Mouse (Mus musculus): ENCODE results near the gene Dpep1. TPM values are rescaled to one million over a fixed set of nuclear protein-coding genes. Genes with fewer than 3 reads are reported as not detected.

Gene Dpep1
- under 1 TPM in 1 of 26 experiments, not detected in 25; 0.76 TPM for total RNA-seq (2018; cell fraction: chromatin; rRNA removed)
- total RNA-seq (2018; cell fraction: cytosol; rRNA removed), result not detected
- not detected for total RNA-seq (2018; cell fraction: nucleus; rRNA removed)
- polyA plus RNA-seq (2018), result not detected in 3 replicates

DNA sequence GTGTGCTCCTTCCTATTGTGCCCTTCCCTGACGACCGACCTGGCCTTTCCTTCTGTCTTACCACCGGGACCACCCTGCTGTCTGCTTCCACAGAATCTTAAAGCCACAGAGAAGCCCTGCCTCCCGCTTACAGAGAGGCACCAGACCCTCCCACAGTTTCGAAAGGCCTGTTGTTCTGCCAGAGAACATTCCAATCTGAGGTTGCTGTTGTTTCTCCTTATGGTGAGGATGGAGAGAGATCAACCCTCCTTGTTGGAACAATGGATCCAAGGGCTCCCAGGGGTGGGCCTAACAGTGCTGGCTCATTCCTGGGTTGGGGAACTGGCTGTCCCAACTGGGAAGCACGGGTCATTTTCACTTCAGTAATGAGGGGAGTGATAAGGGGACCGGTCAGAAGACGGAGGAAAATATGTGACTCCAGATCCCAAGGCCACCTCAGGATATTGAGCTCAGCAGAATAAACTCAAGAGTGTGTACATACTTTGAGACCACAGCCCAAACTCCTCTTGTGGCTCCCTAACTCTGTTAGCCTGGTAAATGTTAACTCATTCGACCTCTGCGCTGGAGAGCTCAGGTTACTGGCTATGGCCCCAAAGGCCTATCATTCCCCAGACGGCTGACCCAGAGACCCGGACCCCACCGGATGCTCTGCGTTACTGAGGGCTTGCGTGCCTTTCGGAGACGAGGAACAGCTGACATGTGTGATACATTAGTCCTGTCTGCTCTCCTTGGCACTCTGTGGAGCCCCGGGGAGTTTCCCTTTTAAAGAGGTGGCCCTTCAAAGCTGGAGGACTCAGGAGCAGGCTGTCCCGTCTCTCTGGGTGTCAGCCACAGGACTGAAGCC lies at the start of gene Dpep1:
Gene Dpep1, plus strand, starts transcription at position 677 of the 844 bp plus-strand sequence.
- Histone ChIP-seq H3K79me2 (ENCODE audit: inconsistent target) (no peaks in the 10 kb centered on the region), H3K36me3 (ENCODE audit: inconsistent target) (no peaks in the 10 kb centered on the region), H3K4me3 (ENCODE audit: inconsistent target) (no peak within 1 kb of the TSS), H3K27ac (no peak within 1 kb of the TSS)
- WGBS (ENCODE audit: missing documents), result 79% methylated on average over 19 of the region's 19 CpGs

DNA sequence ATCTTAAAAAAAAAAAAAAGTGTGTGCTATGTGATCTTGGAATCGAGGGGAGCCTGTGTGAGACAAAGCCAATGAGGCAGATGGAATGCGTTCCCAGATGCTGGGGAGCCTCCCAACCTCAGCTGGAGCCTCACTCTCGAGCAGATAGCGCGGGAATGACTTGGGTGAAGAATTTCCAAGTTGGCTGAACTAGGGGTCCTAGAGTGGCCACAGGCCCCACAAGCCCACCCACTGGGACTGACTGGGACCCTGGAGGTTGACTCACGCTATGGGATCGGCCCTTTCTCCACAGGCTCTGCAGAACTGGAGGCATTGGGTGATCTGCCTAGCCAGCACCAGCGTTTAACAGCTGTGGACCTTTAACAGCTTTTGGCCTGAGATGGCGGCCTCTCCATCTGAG lies 49.8 kb upstream of the Dpep1 start:
- WGBS (ENCODE audit: missing documents), result 91% methylated on average over 9 of the region's 9 CpGs
- H3K27ac ChIP-seq, result no peak overlapping the region
- H3K79me2 ChIP-seq (ENCODE audit: inconsistent target), result no peaks in the 10 kb centered on the region
- no peak overlapping the region for H3K4me3 ChIP-seq (ENCODE audit: inconsistent target)
- no peaks in the 10 kb centered on the region for H3K36me3 ChIP-seq (ENCODE audit: inconsistent target)

DNA sequence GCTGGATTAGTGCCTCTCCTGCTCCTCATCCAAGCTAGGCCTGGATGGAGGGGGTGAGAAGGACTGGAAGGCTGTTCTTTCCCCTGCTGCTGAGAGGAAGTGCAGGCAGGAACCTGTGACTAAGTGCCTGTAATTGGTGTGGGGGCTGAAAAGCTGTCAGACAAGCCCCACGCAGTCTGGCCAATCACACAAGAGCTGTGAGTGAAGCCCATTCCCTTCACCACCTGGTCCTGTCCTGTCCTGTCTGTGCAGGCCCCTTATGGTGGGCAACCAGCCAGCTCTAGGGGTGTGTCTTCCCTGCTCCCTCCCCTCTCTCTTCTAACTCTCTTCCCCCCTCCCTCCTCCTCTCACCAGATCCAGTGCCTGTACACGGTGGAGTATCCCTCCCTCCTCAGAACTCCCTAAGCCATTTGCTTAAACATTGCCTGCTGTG lies 48.4 kb upstream of the Dpep1 start:
- Histone ChIP-seq H3K36me3 (ENCODE audit: inconsistent target) (no peaks in the 10 kb centered on the region), H3K27ac (no peak overlapping the region), H3K79me2 (ENCODE audit: inconsistent target) (no peaks in the 10 kb centered on the region), H3K4me3 (ENCODE audit: inconsistent target) (no peak overlapping the region)
- whole genome bisulfite sequencing (ENCODE audit: missing documents), result 45% methylated on average over 1 of the region's 2 CpGs

DNA sequence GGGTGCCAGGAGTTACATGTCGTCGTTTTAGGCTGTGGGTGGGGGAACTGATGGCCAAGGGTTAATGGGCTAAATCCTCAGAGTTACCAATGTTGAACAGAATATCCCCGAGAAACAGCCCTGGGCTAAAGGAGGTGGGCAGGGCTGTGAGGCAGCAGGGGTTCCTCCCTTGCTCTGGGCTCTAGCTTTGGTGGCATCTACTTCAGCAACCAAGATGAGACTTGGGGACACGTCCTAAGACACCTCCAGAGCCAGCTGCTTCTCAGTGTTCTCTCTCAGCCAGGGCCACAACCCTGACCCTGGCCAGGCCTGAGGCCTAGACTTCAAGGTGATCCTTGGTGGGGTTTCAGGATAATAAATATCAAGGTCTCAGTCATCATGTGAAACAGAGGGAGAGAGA lies 47.3 kb upstream of the Dpep1 start:
- no peak overlapping the region for H3K27ac ChIP-seq
- H3K36me3 ChIP-seq (ENCODE audit: inconsistent target), result no peaks in the 10 kb centered on the region
- no peak overlapping the region for H3K4me3 ChIP-seq (ENCODE audit: inconsistent target)
- no peaks in the 10 kb centered on the region for H3K79me2 ChIP-seq (ENCODE audit: inconsistent target)
- 68% methylated on average over 4 of the region's 4 CpGs for WGBS (ENCODE audit: missing documents)

DNA sequence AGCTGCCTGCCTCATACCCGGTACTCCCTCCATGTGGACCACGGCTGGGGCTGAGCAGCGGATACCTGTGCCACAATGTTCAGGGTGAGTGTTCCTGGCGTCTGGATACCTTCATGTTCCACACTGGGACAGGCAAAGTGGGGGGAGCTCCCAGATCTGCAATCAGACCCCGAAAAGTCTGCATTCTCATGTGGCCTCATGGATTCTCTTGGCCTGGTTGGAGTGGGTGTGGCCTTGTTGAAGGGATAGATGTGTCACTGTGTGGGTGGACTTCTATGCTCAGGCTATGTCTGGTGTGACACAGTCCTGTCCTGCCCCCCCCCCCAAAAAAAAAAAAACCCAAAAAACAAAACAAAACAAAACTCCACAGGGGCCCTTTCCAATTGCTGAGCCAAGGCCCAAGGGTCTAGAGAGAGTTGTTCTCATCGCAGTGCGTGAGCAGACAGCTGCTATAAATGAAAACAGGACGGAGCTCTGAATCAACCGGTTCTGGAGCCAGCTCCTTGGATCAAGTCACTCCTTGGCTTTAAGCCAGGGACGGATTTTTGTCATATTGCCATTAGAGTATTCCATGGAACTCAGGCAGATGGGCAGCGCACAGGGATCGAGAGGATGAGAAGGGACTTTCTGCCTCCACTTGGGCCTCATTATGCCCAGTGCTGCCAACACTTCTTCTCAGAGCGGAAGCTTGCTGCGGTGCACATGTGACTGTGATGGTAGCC lies 44.1 kb upstream of the Dpep1 start:
- 91% methylated on average over 14 of the region's 14 CpGs for WGBS (ENCODE audit: missing documents)
- Histone ChIP-seq H3K79me2 (ENCODE audit: inconsistent target) (no peaks in the 10 kb centered on the region), H3K27ac (no peak overlapping the region), H3K4me3 (ENCODE audit: inconsistent target) (no peak overlapping the region), H3K36me3 (ENCODE audit: inconsistent target) (no peaks in the 10 kb centered on the region)

DNA sequence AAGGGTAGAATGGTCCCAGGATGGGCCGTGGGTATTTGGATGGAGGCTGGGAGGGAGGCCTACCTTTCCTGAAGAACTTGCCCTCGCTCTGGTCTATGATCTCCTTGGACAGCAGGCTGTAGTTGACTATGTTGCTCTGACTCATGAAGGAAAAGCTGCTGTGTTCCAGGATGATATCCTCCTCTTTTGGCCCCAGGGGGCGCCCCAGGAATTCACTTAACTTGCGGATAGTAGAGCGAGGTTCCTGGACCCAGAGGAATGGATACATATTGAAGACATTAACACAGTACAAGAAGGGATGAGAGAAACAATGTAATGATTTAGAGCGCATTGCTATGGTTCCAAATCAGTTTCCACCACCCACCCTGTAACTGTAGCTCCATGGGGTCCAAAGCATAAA lies 40.8 kb upstream of the Dpep1 start:
- H3K36me3 ChIP-seq (ENCODE audit: inconsistent target), result no peaks in the 10 kb centered on the region
- 55% methylated on average over 6 of the region's 6 CpGs for WGBS (ENCODE audit: missing documents)

DNA sequence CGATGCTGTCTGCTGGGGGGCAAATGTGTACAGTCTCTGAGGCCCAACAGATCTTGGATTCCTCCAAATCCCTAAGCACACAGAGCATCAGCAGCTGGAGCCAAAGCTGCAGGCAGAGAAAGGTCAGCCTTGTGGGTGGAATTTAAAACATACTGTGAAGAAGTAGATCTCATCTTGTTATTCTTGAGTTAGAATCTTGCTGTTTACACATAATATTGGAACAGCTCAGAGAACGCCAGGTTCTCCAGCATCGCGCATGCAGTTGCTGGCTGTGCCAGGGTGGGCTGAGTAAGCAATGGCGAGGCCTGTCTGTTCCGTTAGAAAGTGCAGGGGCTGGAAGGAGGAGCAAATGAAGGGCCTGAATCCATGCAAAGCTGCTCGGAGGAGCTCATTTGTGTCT lies 39.7 kb upstream of the Dpep1 start:
- 94% methylated on average over 7 of the region's 7 CpGs for WGBS (ENCODE audit: missing documents)
- Histone ChIP-seq H3K36me3 (ENCODE audit: inconsistent target) (no peaks in the 10 kb centered on the region), H3K4me3 (ENCODE audit: inconsistent target) (no peak overlapping the region), H3K27ac (no peak overlapping the region), H3K79me2 (ENCODE audit: inconsistent target) (no peaks in the 10 kb centered on the region)

More for the DNA sequence above, 40.8 kb upstream of the Dpep1 start:
- Histone ChIP-seq H3K27ac (no peak overlapping the region), H3K4me3 (ENCODE audit: inconsistent target) (no peak overlapping the region), H3K79me2 (ENCODE audit: inconsistent target) (no peaks in the 10 kb centered on the region)

DNA sequence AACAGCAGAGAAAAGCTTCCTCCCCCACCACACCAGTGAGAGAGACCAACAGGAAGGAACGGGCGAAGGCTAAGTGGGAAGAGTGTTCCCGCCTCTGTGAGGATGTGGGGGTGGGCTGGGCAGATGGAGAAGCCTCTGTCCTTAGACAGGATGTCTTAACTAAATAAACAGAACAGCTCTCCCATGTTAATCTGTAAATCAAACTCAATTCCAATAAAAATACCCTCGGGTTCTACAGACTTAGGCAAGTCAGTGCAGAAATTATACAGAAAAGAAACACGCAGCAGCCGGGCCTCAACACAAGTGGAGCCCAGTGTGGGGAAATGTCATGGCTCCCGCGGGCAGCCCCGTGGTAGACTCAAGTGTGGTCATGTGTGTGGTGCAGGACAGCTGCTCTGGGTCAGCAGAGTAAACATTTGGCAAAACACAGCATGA lies 35.3 kb upstream of the Dpep1 start:
- Histone ChIP-seq H3K36me3 (ENCODE audit: inconsistent target) (no peaks in the 10 kb centered on the region), H3K4me3 (ENCODE audit: inconsistent target) (no peak overlapping the region), H3K27ac (no peak overlapping the region), H3K79me2 (ENCODE audit: inconsistent target) (no peaks in the 10 kb centered on the region)
- 43% methylated on average over 9 of the region's 9 CpGs for WGBS (ENCODE audit: missing documents)

DNA sequence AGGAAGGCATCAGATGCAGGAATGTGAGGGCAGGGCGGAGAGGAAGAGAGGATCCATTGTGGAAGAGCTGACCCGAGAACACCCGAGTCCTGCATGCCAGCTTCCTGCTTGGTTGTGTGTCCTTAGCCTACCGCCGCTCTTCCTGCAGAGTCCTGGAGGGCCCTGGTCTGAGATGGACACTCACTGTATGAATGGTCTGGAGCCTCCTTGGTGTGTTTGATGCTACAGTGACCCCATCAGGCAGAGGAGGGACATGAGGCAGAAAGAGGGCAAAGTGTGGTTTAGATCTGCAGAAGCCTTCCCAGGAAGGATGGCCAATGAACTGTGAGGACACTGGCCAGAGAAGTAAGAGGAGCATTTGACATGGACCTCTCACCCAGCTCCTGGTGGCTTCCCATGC lies 30.9 kb upstream of the Dpep1 start:
- H3K4me3 ChIP-seq (ENCODE audit: inconsistent target), result no peak overlapping the region
- no peaks in the 10 kb centered on the region for H3K79me2 ChIP-seq (ENCODE audit: inconsistent target)
- H3K36me3 ChIP-seq (ENCODE audit: inconsistent target), result no peaks in the 10 kb centered on the region
- 71% methylated on average over 5 of the region's 5 CpGs for WGBS (ENCODE audit: missing documents)
- H3K27ac ChIP-seq, result no peak overlapping the region

DNA sequence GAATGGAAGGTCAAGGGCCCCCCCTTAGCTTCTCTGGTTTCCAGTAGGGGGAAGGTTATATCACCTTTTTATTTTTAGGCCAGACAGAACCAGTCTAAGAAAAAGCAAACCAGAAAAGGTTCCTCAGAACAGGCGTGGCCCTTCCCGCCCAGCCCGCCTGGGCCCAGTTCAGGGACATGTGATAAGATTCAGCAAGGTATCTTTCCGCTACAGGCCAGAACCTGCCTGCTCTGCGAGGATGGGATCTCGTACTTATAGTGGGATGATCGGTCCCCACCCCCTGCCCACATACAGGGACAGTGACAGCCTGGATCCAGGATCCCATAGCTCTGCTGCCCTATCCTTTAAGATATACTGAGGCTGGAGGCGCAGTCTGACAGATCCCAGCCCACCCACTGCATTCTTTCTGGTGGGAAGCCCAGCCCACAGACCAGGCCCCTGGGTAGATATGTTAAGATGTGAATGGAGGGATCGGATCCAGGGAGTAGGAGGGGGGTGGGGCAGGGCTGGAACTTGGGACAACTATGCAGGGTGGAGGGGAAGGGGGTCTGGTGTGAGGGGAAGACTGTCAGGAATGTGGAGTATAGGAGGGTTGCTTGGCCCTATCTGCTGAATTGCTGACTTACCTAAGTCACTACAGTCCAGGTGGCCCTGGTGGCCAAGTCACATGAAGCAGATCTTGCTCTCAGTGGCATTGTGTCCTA lies 29.8 kb upstream of the Dpep1 start:
- H3K4me3 ChIP-seq (ENCODE audit: inconsistent target), result no peak overlapping the region
- no peak overlapping the region for H3K27ac ChIP-seq
- H3K36me3 ChIP-seq (ENCODE audit: inconsistent target), result no peaks in the 10 kb centered on the region
- no peaks in the 10 kb centered on the region for H3K79me2 ChIP-seq (ENCODE audit: inconsistent target)
- whole genome bisulfite sequencing (ENCODE audit: missing documents), result 97% methylated on average over 8 of the region's 9 CpGs

DNA sequence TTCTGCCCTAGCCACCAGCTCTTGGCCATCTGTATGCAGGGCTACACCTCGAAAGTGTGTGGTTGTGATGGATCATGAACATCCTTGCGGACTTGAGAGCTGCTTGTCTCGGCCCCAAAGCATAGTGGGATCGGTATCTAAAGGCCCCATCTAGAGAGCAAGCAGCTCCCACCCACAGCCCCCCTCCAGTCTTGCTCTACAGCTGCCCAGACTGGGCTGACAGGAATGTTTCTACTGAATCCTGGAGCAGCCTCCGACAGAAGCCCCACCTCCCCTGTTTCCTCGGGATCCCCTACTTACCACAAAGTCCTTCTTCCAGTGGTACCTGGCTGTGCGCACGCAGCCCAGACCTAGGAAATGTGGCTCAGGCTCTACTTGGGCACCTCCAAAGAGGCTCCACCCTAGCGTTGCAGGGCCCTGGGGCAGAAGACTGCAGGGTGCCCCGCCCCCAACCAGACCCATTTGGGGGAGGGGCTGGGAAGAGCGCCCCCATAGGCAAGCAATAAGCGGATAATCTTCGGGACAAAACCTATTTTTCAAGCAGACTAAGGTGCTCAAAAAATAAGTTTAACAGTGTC lies 28.1 kb upstream of the Dpep1 start, which contains the start of gene Sult5a1:
Gene Sult5a1, minus strand, starts transcription at position 428 of the 578 bp plus-strand sequence.
- Histone ChIP-seq H3K27ac (no peak within 1 kb of the TSS), H3K36me3 (ENCODE audit: inconsistent target) (no peaks in the 10 kb centered on the region), H3K4me3 (ENCODE audit: inconsistent target) (no peak within 1 kb of the TSS), H3K79me2 (ENCODE audit: inconsistent target) (no peaks in the 10 kb centered on the region)
- 63% methylated on average over 12 of the region's 13 CpGs for WGBS (ENCODE audit: missing documents)

DNA sequence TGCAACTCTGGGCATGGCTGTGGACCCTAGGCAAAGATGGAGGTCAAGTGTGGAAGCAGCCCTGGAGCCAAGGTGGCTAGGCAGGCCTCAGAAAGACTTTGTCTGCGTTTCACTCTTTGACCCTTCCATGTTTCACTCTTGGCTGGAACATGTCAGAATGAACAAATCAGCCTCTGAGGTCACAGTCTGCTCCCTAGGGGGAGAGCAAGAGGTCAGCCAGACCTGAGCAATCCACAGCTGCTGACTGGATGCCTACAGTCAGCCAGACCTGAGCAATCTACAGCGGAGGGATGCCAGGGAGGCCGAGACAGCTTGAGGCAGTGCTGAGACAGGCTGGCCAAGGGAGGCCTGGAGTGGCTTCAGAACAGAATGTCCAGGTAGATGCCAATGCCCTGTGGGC lies 4.7 kb upstream of the Dpep1 start:
- H3K79me2 ChIP-seq (ENCODE audit: inconsistent target), result no peaks in the 10 kb centered on the region
- H3K36me3 ChIP-seq (ENCODE audit: inconsistent target), result no peaks in the 10 kb centered on the region
- no peak overlapping the region for H3K4me3 ChIP-seq (ENCODE audit: inconsistent target)
- 81% methylated on average over 3 of the region's 3 CpGs for WGBS (ENCODE audit: missing documents)
- H3K27ac ChIP-seq, result no peak overlapping the region

DNA sequence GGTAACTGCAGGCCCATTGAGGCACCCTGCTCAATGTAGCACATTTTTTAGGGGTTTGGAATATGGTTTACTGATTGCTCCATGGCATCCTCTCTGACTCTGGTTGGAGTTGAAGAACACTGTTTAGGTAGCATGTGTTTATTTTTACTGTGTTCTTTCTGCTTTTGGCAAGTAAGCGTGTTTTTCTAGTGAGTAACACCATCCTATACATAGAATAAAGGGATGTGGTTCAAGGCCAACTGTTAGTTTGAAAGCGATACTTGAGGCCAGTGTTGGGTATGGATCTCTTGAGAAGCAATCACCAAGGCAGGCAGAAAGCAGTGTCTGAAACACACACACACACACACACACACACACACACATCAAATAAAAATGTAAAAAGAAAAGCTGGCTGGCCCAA lies 2.0 kb downstream of the Dpep1 start:
- Histone ChIP-seq H3K36me3 (ENCODE audit: inconsistent target) (no peaks in the 10 kb centered on the region), H3K4me3 (ENCODE audit: inconsistent target) (no peak overlapping the region)
- 84% methylated on average over 2 of the region's 2 CpGs for WGBS (ENCODE audit: missing documents)

DNA sequence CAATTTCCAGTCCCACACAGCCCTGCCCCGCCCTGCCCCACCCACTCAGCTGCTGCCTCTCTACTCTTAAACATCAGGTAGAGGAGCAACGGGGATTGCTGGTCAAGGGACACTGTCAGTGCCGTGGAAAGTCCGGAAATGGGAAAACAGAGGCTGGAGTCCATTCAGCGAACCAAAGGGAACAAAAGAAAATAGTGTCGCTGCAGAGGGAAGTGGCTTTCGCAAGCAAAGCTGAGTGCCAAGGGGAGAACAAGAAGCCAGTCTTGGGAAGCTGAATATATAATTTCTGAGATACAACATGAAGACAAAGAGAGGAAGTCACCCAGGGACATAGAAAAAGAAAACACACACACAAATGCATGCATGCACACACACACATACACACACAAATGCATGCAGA lies 2.8 kb downstream of the Dpep1 start:
- WGBS (ENCODE audit: missing documents), result 45% methylated on average over 7 of the region's 7 CpGs

More for the DNA sequence above, 2.0 kb downstream of the Dpep1 start:
- Histone ChIP-seq H3K27ac (no peak overlapping the region), H3K79me2 (ENCODE audit: inconsistent target) (no peaks in the 10 kb centered on the region)

More for the DNA sequence above, 2.8 kb downstream of the Dpep1 start:
- Histone ChIP-seq H3K27ac (no peak overlapping the region), H3K79me2 (ENCODE audit: inconsistent target) (no peaks in the 10 kb centered on the region), H3K36me3 (ENCODE audit: inconsistent target) (no peaks in the 10 kb centered on the region), H3K4me3 (ENCODE audit: inconsistent target) (no peak overlapping the region)

Measured in macrophage (primary cell).